Mouse (Mus musculus): ENCODE measurements around the gene Gli1.
"Not testable (repeated sequence)": the region's sequence is repeated elsewhere in the genome, so short reads cannot be mapped to it uniquely, and the experiment has no call there.

Gene Gli1

DNA sequence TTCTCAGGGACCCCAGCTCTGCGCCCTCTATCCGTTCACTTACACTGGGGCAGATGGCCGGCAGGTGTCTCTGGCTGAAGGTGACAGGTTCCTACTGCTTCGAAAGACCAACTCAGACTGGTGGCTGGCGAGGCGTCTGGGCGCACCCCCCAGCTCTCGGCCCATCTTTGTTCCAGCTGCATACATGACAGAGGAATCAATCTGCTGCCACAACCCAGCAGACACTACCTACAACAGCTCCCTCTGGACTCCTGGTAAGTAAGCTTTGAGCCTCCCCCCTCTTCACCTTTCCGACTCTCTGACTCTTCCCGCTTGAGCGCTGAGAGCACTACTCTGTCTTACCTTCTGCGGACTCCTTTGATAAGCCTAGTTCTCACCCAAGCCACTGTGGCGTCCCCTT is 19.6 kb downstream of the Gli1 start:
- peak; percentile 40 for DNase-seq (ENCODE audit: low spot score)

- peak; percentile 63 for DNase-seq (ENCODE audit: low spot score)
These were observed 20.2 kb downstream of the Gli1 start, which contains the start of gene Arhgap9 for GRCm38 (mm10) chr10:127321621-127322020. Gene Arhgap9, plus strand, starts transcription at chr10:127321964.

DNA sequence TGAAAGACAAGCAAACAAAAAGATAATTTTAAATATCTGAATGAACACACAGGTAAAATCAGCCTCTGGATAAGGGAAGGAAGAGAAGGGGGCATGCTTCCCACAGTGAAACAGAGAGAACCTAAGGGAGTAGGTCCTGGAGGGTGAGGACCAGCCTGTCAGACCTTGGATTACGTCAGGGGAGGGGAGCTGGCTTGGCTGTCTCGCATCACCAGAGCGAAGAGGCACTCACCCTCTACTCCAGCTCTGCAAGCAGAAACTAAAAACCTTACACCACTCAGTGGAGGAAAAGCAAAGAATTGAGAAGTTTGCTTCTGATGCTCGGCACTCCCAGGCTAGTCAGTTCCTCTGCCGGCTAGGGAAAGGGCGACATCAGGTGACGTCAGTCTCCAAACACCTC is 21.8 kb downstream of the Gli1 start:
- no peak for DNase-seq (ENCODE audit: low spot score)

- no peak for DNase-seq (ENCODE audit: low spot score)
These were observed 23.8 kb downstream of the Gli1 start for GRCm38 (mm10) chr10:127318009-127318408.

DNA sequence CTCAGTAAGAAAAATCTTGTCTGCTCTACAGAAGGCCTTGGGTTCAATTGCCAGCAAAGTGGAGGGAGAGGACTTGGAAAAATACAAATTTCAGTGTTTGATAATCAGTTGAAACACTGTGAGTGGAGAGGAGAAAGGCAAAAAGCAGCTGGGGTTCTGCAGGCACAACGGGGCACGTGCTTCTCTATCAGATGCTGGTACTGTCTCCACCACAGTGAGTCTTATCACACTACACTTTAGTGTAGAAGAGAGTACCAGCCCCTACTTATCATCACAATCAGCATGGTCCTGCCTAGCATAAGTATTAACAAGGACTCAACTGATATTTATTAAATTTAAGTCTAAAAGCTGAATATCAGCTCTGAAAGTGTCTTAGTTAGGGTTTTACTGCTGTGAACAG is 24.5 kb downstream of the Gli1 start:
- DNase-seq (ENCODE audit: low spot score): no peak

GRCm38 (mm10) chr10:127314950-127315349 is 26.8 kb downstream of the Gli1 start:
- DNase-seq (ENCODE audit: low spot score): not testable (repeated sequence)

DNA sequence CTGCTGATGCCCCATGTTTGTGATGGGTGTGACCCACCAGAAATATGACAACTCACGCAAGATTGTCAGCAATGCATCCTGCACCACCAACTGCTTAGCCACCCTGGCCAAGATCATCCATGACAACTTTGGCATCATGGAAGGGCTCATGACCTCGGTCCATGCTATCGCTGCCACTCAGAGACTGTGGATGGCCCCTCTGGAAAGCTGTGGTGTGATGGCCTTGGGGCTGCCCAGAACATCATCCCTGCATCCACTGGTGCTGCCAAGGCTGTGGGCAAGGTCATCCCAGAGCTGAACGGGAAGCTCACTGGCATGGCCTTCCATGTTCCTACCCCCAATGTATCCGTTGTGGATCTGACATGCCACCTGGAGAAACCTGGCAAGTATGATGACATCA is 28.3 kb downstream of the Gli1 start:
- not testable (repeated sequence) for DNase-seq (ENCODE audit: low spot score)

GRCm38 (mm10) chr10:127312858-127313257 is 28.9 kb downstream of the Gli1 start:
- DNase-seq (ENCODE audit: low spot score): no peak

- peak; percentile 79 for DNase-seq (ENCODE audit: low spot score)
These were observed 29.5 kb downstream of the Gli1 start for GRCm38 (mm10) chr10:127312356-127312676.

- DNase-seq (ENCODE audit: low spot score): peak; percentile 96
These were observed 30.1 kb downstream of the Gli1 start, which contains the start of gene Mars for GRCm38 (mm10) chr10:127311476-127312355. Gene Mars, minus strand, starts transcription at chr10:127311786.

DNA sequence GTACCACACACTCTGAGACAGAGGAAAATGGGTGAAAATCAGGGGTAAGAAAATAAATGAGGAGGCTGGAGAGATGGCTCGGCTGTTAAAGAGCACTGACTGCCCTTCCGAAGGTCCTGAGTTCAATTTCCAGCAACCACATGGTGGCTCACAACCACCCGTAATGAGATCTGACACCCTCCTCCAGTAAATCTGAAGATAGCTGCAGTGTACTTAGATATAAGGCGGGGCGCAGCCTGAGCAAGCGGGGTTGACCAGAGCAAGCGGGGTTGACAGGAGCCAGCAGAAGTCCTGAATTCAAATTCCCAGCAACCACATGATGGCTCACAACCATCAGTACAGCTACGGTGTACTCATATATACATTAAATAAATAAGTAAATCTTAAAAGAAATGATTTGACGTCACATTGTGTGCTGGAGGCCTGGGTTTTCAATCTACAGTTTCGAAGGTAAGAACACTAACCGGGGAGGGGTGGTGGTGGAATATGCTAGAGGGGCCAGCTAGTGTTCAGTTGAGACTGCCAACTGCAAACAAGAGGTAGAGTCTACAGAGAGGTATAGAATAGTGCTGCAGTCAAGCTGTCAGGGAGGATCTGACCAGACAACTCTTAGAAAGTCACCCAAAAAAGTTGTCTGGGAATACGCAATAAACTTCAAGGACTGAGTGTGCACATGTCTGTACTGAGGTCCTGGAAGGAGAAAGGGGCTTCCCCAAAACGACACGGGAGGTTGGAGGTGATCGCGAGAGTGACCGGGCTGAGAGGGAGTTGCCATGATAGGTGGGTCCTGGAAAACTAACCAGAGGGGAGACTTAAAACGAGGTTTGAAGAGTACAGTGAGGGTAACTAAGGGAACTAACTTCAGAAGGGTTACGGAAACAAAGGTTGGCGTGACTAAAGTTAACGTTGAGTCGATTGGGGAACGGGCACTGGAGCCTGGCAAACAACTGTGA is 31.0 kb downstream of the Gli1 start:
- no peak for DNase-seq (ENCODE audit: low spot score)

- DNase-seq (ENCODE audit: low spot score): not testable (repeated sequence)
These were observed 32.6 kb downstream of the Gli1 start for GRCm38 (mm10) chr10:127309167-127309566.

- no peak for DNase-seq (ENCODE audit: low spot score)
These were observed 38.6 kb downstream of the Gli1 start for GRCm38 (mm10) chr10:127303136-127303535.

- no peak for DNase-seq (ENCODE audit: low spot score)
These were observed 41.4 kb downstream of the Gli1 start for GRCm38 (mm10) chr10:127300361-127300760.

DNA sequence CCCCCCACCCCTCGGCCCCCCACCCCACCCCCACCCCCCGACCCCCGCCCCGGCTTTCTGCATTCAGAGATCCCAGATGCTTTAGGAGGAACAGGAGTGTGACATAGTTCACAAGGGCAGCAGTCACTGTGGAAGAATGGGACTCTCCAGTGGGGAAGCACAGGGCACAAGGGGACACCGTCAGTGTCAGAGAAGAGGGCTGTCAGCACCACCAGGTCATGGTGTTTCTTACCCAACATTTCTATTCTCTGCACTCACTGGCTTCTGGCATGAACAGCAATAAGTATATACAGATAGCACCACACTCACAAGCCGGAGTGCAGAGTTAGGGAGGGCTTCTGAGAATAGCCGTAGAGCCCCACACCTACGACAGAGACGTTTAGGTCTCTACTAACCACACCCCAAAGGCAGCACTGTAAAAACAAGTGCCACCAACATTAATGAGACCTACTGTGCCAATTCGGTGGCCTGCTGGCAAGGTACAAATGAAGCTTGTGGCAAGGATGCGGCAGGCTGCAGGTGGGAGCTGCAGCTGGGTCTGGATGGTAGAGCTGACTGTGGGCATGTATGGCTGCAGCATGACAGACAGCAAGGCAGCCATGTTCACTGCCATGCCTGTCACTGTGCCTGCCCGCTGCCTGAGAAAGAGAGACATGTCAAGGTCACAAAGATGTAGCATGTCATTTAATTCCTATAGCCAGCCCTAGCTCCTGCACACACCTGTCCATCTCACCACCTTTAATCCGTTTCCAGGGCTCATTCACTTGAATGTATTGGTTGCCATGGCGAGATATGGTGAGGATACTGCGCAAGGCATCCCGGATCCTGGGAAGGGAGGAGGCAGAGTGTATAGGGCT is 44.5 kb downstream of the Gli1 start:
- no peak for DNase-seq (ENCODE audit: low spot score)

DNA sequence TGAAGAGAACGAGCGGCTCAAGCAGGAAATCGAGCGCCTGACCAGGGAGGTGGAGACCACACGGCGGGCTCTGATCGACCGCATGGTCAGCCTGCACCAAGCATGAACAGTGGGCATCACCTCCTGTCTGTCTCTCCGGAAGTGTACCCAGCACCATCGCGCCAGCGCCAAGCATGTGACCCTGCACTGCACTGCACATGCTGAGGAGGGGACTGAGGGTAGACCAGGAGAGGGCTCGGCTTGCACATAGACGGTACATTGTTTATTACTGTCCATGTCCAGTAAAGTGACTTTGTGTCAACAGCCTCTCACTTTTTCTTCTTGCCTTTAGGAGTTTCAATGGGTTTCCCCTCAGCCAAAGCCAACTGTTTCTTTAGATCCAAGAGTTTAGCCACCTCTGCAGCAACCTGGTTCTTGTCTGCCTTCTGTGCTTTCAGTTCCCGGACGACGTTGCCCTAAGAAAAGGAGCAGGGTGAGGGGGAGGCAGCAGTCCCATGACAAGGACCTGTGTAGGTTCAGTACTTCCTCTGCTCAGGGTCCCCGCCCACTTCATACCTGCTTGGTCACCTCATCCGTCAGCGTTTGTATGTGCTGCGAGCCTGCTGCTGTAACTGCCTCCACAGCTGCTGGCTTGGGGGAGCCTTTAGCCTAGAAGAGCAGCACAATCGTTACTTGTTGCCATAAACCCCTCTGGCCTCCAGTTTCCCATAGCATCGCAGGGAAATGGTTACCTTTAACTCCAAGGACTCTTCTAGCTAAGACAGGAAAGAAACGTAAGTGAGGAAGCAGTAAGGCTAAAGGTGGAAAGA is 45.6 kb downstream of the Gli1 start:
- no peak for DNase-seq (ENCODE audit: low spot score)

- no peak for DNase-seq (ENCODE audit: low spot score)
These were observed 46.8 kb downstream of the Gli1 start for GRCm38 (mm10) chr10:127294895-127295510.

DNA sequence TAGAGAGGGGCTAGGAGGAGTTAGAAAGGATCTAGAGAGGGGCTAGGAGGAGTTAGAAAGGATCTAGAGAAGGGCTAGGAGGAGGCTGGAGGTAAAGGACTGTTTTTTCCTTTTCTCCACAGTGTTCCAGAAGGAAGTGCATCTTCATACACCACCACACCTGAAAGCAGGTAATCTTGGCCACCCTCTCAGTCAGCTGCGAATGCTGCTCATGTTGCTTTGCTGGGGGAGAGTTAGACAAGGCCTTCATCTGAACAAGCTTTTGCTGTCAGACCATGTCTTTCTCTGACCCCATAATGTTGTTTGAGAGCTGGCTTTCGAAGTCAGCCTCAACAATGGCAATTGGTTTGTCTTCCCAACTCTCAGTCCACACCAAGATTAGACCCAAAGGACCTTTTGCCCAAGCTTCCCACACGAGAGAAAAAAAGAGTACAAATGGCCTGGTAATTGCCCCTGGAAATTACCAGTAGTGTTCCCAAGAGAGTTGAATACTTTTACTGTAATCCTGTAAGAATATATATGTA is 48.1 kb downstream of the Gli1 start:
- DNase-seq (ENCODE audit: low spot score): no peak

DNA sequence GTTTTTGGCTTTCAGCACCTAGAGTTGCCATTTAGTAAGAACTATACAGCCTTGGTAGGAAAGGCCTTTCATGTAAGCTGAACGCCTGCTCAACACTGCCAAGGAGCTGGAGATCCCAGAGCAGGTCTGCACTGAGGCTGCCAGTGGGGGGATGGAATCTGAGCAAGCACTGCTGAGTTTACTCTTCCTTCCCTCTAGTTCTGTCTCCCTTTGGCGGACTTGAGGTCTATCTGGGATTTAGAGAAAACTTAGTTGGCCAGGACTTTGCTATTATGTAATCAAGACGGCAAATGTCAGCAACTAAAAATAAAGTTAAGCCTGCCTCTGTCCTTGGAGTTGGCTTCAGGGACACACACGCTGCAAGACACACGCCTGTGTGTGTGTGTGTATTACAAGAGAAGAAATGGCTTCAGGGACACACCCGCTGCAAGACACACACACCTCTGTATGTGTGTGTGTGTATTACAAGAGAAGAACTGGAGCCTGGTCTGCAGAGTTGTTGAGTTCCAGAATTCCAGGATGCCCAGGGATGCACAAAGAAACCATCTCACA is 48.7 kb downstream of the Gli1 start:
- DNase-seq (ENCODE audit: low spot score): no peak
